Mouse (Mus musculus): ENCODE data around the gene Rhbdl3. TPM values are rescaled to one million over a fixed set of nuclear protein-coding genes. Genes with fewer than 3 reads are reported as not detected.

Gene Rhbdl3
- 1.0 and 1.3 TPM in 2 replicates for polyA plus RNA-seq (2012; rRNA removed)

GRCm38 (mm10) chr11:80300551-80301315, at the start of gene Rhbdl3:
Rhbdl3 (plus strand) TSS chr11:80300912.

GRCm38 (mm10) chr11:80377712-80378451, 77.2 kb downstream of the Rhbdl3 start, which contains the start of gene 5730455P16Rik:
5730455P16Rik (minus strand) TSS chr11:80378034.

GRCm38 (mm10) chr11:80383019-80383625, 82.4 kb downstream of the Rhbdl3 start, which contains the start of gene Zfp207:
Zfp207 (plus strand) TSS chr11:80383279.

Other genes starting within 250 kb of the Rhbdl3 start
- 0.94 and 1.5 TPM in 2 replicates for gene Crlf3, start 219.9 kb upstream of the Rhbdl3 start, polyA plus RNA-seq (2012; rRNA removed)
- 0.01 and 0.16 TPM in 2 replicates for gene Atad5, start 211.5 kb upstream of the Rhbdl3 start, polyA plus RNA-seq (2012; rRNA removed)
- gene Tefm, start 158.7 kb upstream of the Rhbdl3 start, polyA plus RNA-seq (2012; rRNA removed), result 0.67 and 0.82 TPM in 2 replicates
- 2.7 and 5.4 TPM in 2 replicates for gene Adap2, start 146.8 kb upstream of the Rhbdl3 start, polyA plus RNA-seq (2012; rRNA removed)
- 1.9 and 2.2 TPM in 2 replicates for gene Rnf135, start 117.1 kb upstream of the Rhbdl3 start, polyA plus RNA-seq (2012; rRNA removed)
- 1.5 and 2.1 TPM in 2 replicates for gene Rhot1, start 91.9 kb upstream of the Rhbdl3 start, polyA plus RNA-seq (2012; rRNA removed)
- gene 5730455P16Rik, start 77.1 kb downstream of the Rhbdl3 start, polyA plus RNA-seq (2012; rRNA removed), result 0.41 and 0.74 TPM in 2 replicates
- 24.1 and 27.3 TPM in 2 replicates for gene Zfp207, start 82.4 kb downstream of the Rhbdl3 start, polyA plus RNA-seq (2012; rRNA removed)
- gene Psmd11, start 127.7 kb downstream of the Rhbdl3 start, polyA plus RNA-seq (2012; rRNA removed), result 7.0 and 8.8 TPM in 2 replicates
- 0.77 and 0.83 TPM in 2 replicates for gene Cdk5r1, start 176.1 kb downstream of the Rhbdl3 start, polyA plus RNA-seq (2012; rRNA removed)

Data from stomach, adult 2 months (tissue).